Comparison of ENCODE assay signal across 11 mouse cellular contexts in the genomic region with DNA sequence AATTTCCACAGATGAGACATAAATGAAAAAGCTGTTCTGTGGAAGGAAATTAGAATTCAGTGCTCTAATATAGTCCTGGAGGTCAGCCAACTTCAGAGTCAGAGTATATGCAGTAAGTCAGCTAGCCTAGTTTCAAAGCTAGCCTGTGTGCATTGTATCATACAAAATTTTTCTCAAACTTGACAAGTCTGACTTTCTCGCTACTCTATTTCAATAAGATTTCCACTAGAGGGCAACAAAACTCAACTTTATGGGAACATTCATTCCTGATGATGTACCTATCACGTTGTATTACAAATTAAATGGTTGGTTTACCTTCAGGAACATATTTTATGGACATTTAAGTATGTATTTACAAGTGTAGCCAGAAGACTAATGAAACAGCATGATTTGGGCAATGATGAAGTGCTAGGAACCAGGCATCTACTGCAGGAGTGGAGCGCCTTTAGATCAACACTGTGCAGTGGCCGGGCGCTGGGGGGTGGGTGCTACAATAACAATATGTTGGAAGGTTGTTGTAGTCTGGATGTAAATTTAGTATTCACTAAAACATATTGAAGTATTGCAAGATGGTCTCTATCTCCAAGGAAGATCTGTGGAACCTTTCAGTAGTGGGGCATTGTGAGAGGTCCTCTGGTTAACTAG. TPM values are rescaled to one million over a fixed set of nuclear protein-coding genes. Genes with fewer than 3 reads are reported as not detected.
A peak's percentile ranks its signal among the peaks of the same experiment; 100 is the strongest.
DNase-seq lines count a peak whose midpoint lies in the region; ATAC-seq and TF ChIP-seq lines count a peak whose summit lies in the region.
"Had no signal": no experiment of that assay in that cellular context is flagged by ENCODE, and none has a peak within 500 bp of the region (broad histone marks: within the 10 kb centered on the region; RNA-seq: fewer than 3 reads in every experiment).

No protein-coding gene starts in this region.

- no peak overlapping the region for H3K27ac ChIP-seq in forebrain, embryonic 14.5 days (ENCODE audit: low read depth, low read length)
- H3K27ac ChIP-seq: embryonic facial prominence, embryonic 13.5 days had no signal

- 64% methylated on average over 5 of the region's 5 CpGs for WGBS in lung, adult 2 months
- WGBS in forebrain, embryonic 14.5 days: 66% methylated on average over 5 of the region's 5 CpGs

- TF ChIP-seq POLR2A in lung, adult 2 months (IDR thresholded peaks at IDR 0.05; ENCODE audit: borderline replicate concordance, extremely low read depth, low read depth, low read length): no peak

- no peaks in the 10 kb centered on the region for H3K4me1 ChIP-seq in lung, adult 2 months (ENCODE audit: control insufficient read depth, insufficient read depth, low read length)
- H3K4me1 ChIP-seq in forebrain, embryonic 14.5 days (ENCODE audit: control insufficient read depth, insufficient read depth, low read length): no peaks in the 10 kb centered on the region
- H3K4me1 ChIP-seq: embryonic facial prominence, embryonic 13.5 days had no signal

- no peaks in the 10 kb centered on the region for H3K9me3 ChIP-seq in forebrain, embryonic 14.5 days (replicated peaks; ENCODE audit: control insufficient read depth, low read length)
- H3K9me3 ChIP-seq: embryonic facial prominence, embryonic 13.5 days had no signal

- TF ChIP-seq CTCF in lung, adult 2 months (IDR thresholded peaks at IDR 0.05; ENCODE audit: insufficient read depth, low read length): no peak

- peak; percentile 91 for ATAC-seq in frontal cortex, adult (ENCODE audit: low TSS enrichment)
- peak; percentile 57 for ATAC-seq in forebrain, embryonic 14.5 days

- DNase-seq in frontal cortex, postnatal 36 days (ENCODE audit: low spot score in 2 of 2): no peak
- peak; percentile 6 for DNase-seq in lung, postnatal 25 days (ENCODE audit: low spot score)
- no peak for DNase-seq in lung, adult 2 months
- DNase-seq in forebrain, embryonic 14.5 days (ENCODE audit: low spot score): peak; percentile 83
- peak; percentile 50 for DNase-seq in retina, postnatal 1 day
- DNase-seq in right cerebral cortex, adult 18-20 months: no peak
- no peak for DNase-seq in adrenal gland, postnatal 14 days

- no peaks in the 10 kb centered on the region for H3K36me3 ChIP-seq in forebrain, embryonic 14.5 days (ENCODE audit: control insufficient read depth, insufficient read depth, low read length)
- H3K36me3 ChIP-seq: embryonic facial prominence, embryonic 13.5 days had no signal

- no peak overlapping the region for H3K4me2 ChIP-seq in forebrain, embryonic 14.5 days (ENCODE audit: low read length)
- H3K4me2 ChIP-seq: embryonic facial prominence, embryonic 13.5 days had no signal

- H3K4me3 ChIP-seq in lung, adult 2 months (replicated peaks; ENCODE audit: extremely low read depth, low read depth, low read length): no peak overlapping the region
- H3K4me3 ChIP-seq in forebrain, embryonic 14.5 days (ENCODE audit: low read depth, low read length): no peak overlapping the region
- H3K4me3 ChIP-seq: embryonic facial prominence, embryonic 13.5 days had no signal

- no peak overlapping the region for H3K9ac ChIP-seq in forebrain, embryonic 14.5 days (ENCODE audit: low read length)
- H3K9ac ChIP-seq: embryonic facial prominence, embryonic 13.5 days had no signal

- H3K27me3 ChIP-seq in forebrain, embryonic 14.5 days (replicated peaks; ENCODE audit: control insufficient read depth, insufficient read depth, low read length): no peaks in the 10 kb centered on the region
- H3K27me3 ChIP-seq: embryonic facial prominence, embryonic 13.5 days had no signal

RNA-seq across cellular contexts. Expression of a gene that starts 21.6 kb away (rescaled TPM):
- polyA plus RNA-seq in lung, adult 2 months (2012; rRNA removed): not detected in 2 replicates
- not detected in 2 replicates for polyA plus RNA-seq in forebrain, embryonic 14.5 days (2014; fragmentation: Nextera tagmentation; extraction: Ambion mirVana)
- total RNA-seq in adrenal gland, postnatal 14 days (2021): not detected in 2 replicates
- total RNA-seq: layer of hippocampus, postnatal 14 days had no signal
- polyA plus RNA-seq: embryonic facial prominence, embryonic 13.5 days; heart, embryonic 16.5 days had no signal

RNA-seq across cellular contexts. Expression of a gene that starts 56.9 kb away (rescaled TPM):
- 14.8 and 15.0 TPM in 2 replicates for polyA plus RNA-seq in lung, adult 2 months (2012; rRNA removed)
- polyA plus RNA-seq in forebrain, embryonic 14.5 days (2014; fragmentation: Nextera tagmentation; extraction: Ambion mirVana): 0.09 TPM in 1 of 2 replicates, not detected in the other
- total RNA-seq in adrenal gland, postnatal 14 days (2021): 0.68 and 0.82 TPM in 2 replicates

Comparison
In these comparisons a context has a peak if more than half of its experiments do, and no peak if none do; other contexts are left out.
1. DNase-seq: peak in lung, postnatal 25 days (single experiment), forebrain, embryonic 14.5 days (single experiment) and retina, postnatal 1 day (single experiment); none in frontal cortex, postnatal 36 days (0 of 2), lung, adult 2 months (single experiment), right cerebral cortex, adult 18-20 months (single experiment) and adrenal gland, postnatal 14 days (single experiment).
2. RNA of a gene that starts 56.9 kb away (polyA plus RNA-seq): 14.8 to 15.0 TPM in lung, adult 2 months; 0.09 TPM in forebrain, embryonic 14.5 days; every median in the first group is over 10 times any median in the second.